Mouse (Mus musculus) cerebellum, adult 11-12 months (tissue): ENCODE results near the gene Gna13.
A peak's percentile ranks its signal among the peaks of the same experiment; 100 is the strongest.

ENCODE experiments used
- DNase-seq: peaks from one replicate; pipeline ENCODE4 v3.0.0; 2022

Gene Gna13

GRCm38 (mm10) chr11:109425392-109426271, 63.0 kb downstream of the Gna13 start, which contains the start of gene Amz2:
Gene Amz2 (plus strand): TSS chr11:109425946.
- DNase-seq, result peak; percentile 99

GRCm38 (mm10) chr11:109426272-109426586, 63.6 kb downstream of the Gna13 start:
- no peak for DNase-seq

- no peak for DNase-seq
Measured at GRCm38 (mm10) chr11:109427353-109427752, 64.7 kb downstream of the Gna13 start.

- no peak for DNase-seq
Measured at GRCm38 (mm10) chr11:109434233-109434798, 71.7 kb downstream of the Gna13 start.

GRCm38 (mm10) chr11:109436889-109437288, 74.3 kb downstream of the Gna13 start:
- DNase-seq, result no peak

GRCm38 (mm10) chr11:109439209-109439608, 76.6 kb downstream of the Gna13 start:
- no peak for DNase-seq

- peak; percentile 66 for DNase-seq
Measured at GRCm38 (mm10) chr11:109439829-109440340, 77.3 kb downstream of the Gna13 start.

- no peak for DNase-seq
Measured at GRCm38 (mm10) chr11:109440641-109441040, 78.0 kb downstream of the Gna13 start.

- DNase-seq, result no peak
Measured at GRCm38 (mm10) chr11:109441119-109441518, 78.5 kb downstream of the Gna13 start.

GRCm38 (mm10) chr11:109442166-109442730, 79.6 kb downstream of the Gna13 start:
- DNase-seq, result no peak

- no peak for DNase-seq
Measured at GRCm38 (mm10) chr11:109443468-109444263, 81.0 kb downstream of the Gna13 start.

- DNase-seq, result no peak
Measured at GRCm38 (mm10) chr11:109444600-109444999, 82.0 kb downstream of the Gna13 start.

- DNase-seq, result no peak
Measured at GRCm38 (mm10) chr11:109445438-109446035, 82.9 kb downstream of the Gna13 start.
